Mouse (Mus musculus) neural tube, embryonic 12.5 days (tissue): Measurements from ENCODE around the gene Scp2. TPM values are rescaled to one million over a fixed set of nuclear protein-coding genes. Genes with fewer than 3 reads are reported as not detected.
"Not testable (repeated sequence)": the region's sequence is repeated elsewhere in the genome, so short reads cannot be mapped to it uniquely, and the experiment has no call there.

ENCODE experiments used
- ATAC-seq: fragments of 200-750 bp; cut with Nextera tagmentation; 2 replicates; pipeline ENCODE4 v1.8.0; 2017; ENCODE audit warnings: low read depth, mild to moderate bottlenecking, moderate TSS enrichment, moderate library complexity; ENCODE audit not compliant: low FRiP score
- H3K27ac ChIP-seq: fragments of 300-500 bp; sonication (generic); 2 replicates; pipeline ENCODE4 v1.5.1; 2016
- H3K27me3 ChIP-seq: fragments of 300-500 bp; sonication (generic); replicated peaks from 2 replicates; pipeline ENCODE4 v1.6.1; 2016; ENCODE audit warnings: mild to moderate bottlenecking
- H3K36me3 ChIP-seq: fragments of 300-500 bp; sonication (generic); 2 replicates; pipeline ENCODE4 v1.6.1; 2016; ENCODE audit warnings: mild to moderate bottlenecking
- H3K4me1 ChIP-seq: fragments of 300-500 bp; sonication (generic); 2 replicates; pipeline ENCODE4 v1.6.1; 2016
- H3K4me2 ChIP-seq: fragments of 300-500 bp; sonication (generic); replicated peaks from 2 replicates; pipeline ENCODE4 v1.6.1; 2016; ENCODE audit warnings: mild to moderate bottlenecking
- H3K4me3 ChIP-seq: fragments of 300-500 bp; sonication (generic); 2 replicates; pipeline ENCODE4 v1.5.1; 2016
- H3K9ac ChIP-seq: fragments of 300-500 bp; sonication (generic); 2 replicates; pipeline ENCODE4 v1.6.1; 2016; ENCODE audit warnings: mild to moderate bottlenecking
- H3K9me3 ChIP-seq: fragments of 300-500 bp; sonication (generic); 2 replicates; pipeline ENCODE4 v1.6.1; 2016; ENCODE audit warnings: mild to moderate bottlenecking
- WGBS: fragments of 180-500 bp; shearing (Covaris S2); methylation state at CpG from one replicate; pipeline ENCODE4 v1.1.7; 2016; 5-methylcytosine and 5-hydroxymethylcytosine counted together
- polyA plus RNA-seq: library from polyadenylated mRNA; unstranded; fragments of >200 nt; fragmentation: Nextera tagmentation; extraction: Ambion mirVana; gene quantifications from 2 replicates; pipeline ENCODE4 v1.2.1, GENCODE M21; 2016

The Scp2 gene
- polyA plus RNA-seq, 1 experiment from 2014 or later = 221 TPM

GRCm38 (mm10) chr4:108083993-108084392, 60.8 kb downstream of the Scp2 start:
- H3K27me3 ChIP-seq = no peaks in the 10 kb centered on the region
- WGBS = 96% methylated on average over 2 of the region's 2 CpGs
- ATAC-seq = no peak

GRCm38 (mm10) chr4:108083032-108083735, 61.6 kb downstream of the Scp2 start:
- H3K27me3 ChIP-seq = no peaks in the 10 kb centered on the region
- H3K4me1 ChIP-seq = peaks cover 6% of the 10 kb centered on the region; the same call in 1 of the 2 replicates
- H3K4me2 ChIP-seq = no peak overlapping the region
- no peak for ATAC-seq
- H3K9me3 ChIP-seq = no peaks in the 10 kb centered on the region
- no peak overlapping the region for H3K4me3 ChIP-seq
- 81% methylated on average over 6 of the region's 6 CpGs for WGBS
- no peak overlapping the region for H3K27ac ChIP-seq
- H3K9ac ChIP-seq = no peak overlapping the region
- no peaks in the 10 kb centered on the region for H3K36me3 ChIP-seq

More at GRCm38 (mm10) chr4:108083993-108084392, 60.8 kb downstream of the Scp2 start:
- Histone ChIP-seq H3K9ac (no peak overlapping the region), H3K36me3 (no peaks in the 10 kb centered on the region), H3K9me3 (no peaks in the 10 kb centered on the region), H3K4me3 (no peak overlapping the region), H3K27ac (no peak overlapping the region), H3K4me1 (peaks cover 6% of the 10 kb centered on the region; the same call in 1 of the 2 replicates), H3K4me2 (no peak overlapping the region)

GRCm38 (mm10) chr4:108082401-108082806, 62.4 kb downstream of the Scp2 start:
- H3K9ac ChIP-seq = no peak overlapping the region
- no peak for ATAC-seq
- no peaks in the 10 kb centered on the region for H3K9me3 ChIP-seq
- H3K4me2 ChIP-seq = no peak overlapping the region
- no peak overlapping the region for H3K4me3 ChIP-seq
- no peaks in the 10 kb centered on the region for H3K36me3 ChIP-seq
- no peaks in the 10 kb centered on the region for H3K27me3 ChIP-seq
- no peak overlapping the region for H3K27ac ChIP-seq
- WGBS = 94% methylated on average over 2 of the region's 2 CpGs
- peaks cover 6% of the 10 kb centered on the region; the same call in 1 of the 2 replicates for H3K4me1 ChIP-seq

GRCm38 (mm10) chr4:108080876-108081275, 63.9 kb downstream of the Scp2 start:
- no peaks in the 10 kb centered on the region for H3K27me3 ChIP-seq
- no peak overlapping the region for H3K4me2 ChIP-seq
- H3K36me3 ChIP-seq = no peaks in the 10 kb centered on the region
- 79% methylated on average over 5 of the region's 5 CpGs for WGBS
- no peak for ATAC-seq
- no peak overlapping the region for H3K4me3 ChIP-seq
- no peaks in the 10 kb centered on the region for H3K9me3 ChIP-seq
- peaks cover 6% of the 10 kb centered on the region; the same call in 1 of the 2 replicates for H3K4me1 ChIP-seq
- no peak overlapping the region for H3K9ac ChIP-seq
- no peak overlapping the region for H3K27ac ChIP-seq

GRCm38 (mm10) chr4:108079762-108080161, 65.0 kb downstream of the Scp2 start:
- H3K36me3 ChIP-seq = no peaks in the 10 kb centered on the region
- no peaks in the 10 kb centered on the region for H3K27me3 ChIP-seq
- no peak overlapping the region for H3K4me3 ChIP-seq
- no peak overlapping the region for H3K4me2 ChIP-seq
- peaks cover 6% of the 10 kb centered on the region; the same call in 1 of the 2 replicates for H3K4me1 ChIP-seq
- no peak overlapping the region for H3K27ac ChIP-seq
- no peak for ATAC-seq
- H3K9me3 ChIP-seq = no peaks in the 10 kb centered on the region
- no peak overlapping the region for H3K9ac ChIP-seq
- 62% methylated on average over 2 of the region's 2 CpGs for WGBS

GRCm38 (mm10) chr4:108079191-108079590, 65.6 kb downstream of the Scp2 start:
- not testable (repeated sequence) for H3K27me3 ChIP-seq, H3K4me1 ChIP-seq, H3K4me2 ChIP-seq, ATAC-seq, H3K9ac ChIP-seq, H3K27ac ChIP-seq, H3K36me3 ChIP-seq, H3K9me3 ChIP-seq, H3K4me3 ChIP-seq
- 85% methylated on average over 15 of the region's 15 CpGs for WGBS

GRCm38 (mm10) chr4:108077224-108077955, 67.4 kb downstream of the Scp2 start:
- Histone ChIP-seq H3K27me3 (no peaks in the 10 kb centered on the region), H3K36me3 (no peaks in the 10 kb centered on the region), H3K27ac (no peak overlapping the region), H3K4me2 (no peak overlapping the region), H3K9ac (no peak overlapping the region), H3K4me3 (no peak overlapping the region), H3K9me3 (no peaks in the 10 kb centered on the region), H3K4me1 (peaks cover 6% of the 10 kb centered on the region; the same call in 1 of the 2 replicates)
- no peak for ATAC-seq
- WGBS = 77% methylated on average over 3 of the region's 3 CpGs

GRCm38 (mm10) chr4:108074204-108074823, 70.5 kb downstream of the Scp2 start:
- WGBS = 87% methylated on average over 3 of the region's 3 CpGs
- Histone ChIP-seq H3K4me2 (no peak overlapping the region), H3K4me3 (no peak overlapping the region), H3K36me3 (no peaks in the 10 kb centered on the region), H3K9ac (no peak overlapping the region), H3K27me3 (no peaks in the 10 kb centered on the region), H3K9me3 (no peaks in the 10 kb centered on the region), H3K4me1 (peaks cover 6% of the 10 kb centered on the region), H3K27ac (no peak overlapping the region)
- no peak for ATAC-seq

GRCm38 (mm10) chr4:108072086-108072485, 72.7 kb downstream of the Scp2 start:
- Histone ChIP-seq H3K4me3 (no peak overlapping the region), H3K4me2 (no peak overlapping the region), H3K9me3 (no peaks in the 10 kb centered on the region), H3K27ac (no peak overlapping the region), H3K27me3 (no peaks in the 10 kb centered on the region), H3K9ac (no peak overlapping the region), H3K4me1 (peaks cover 6% of the 10 kb centered on the region), H3K36me3 (no peaks in the 10 kb centered on the region)
- 97% methylated on average over 3 of the region's 3 CpGs for WGBS
- 0 out of 2 replicates have a peak, but pooled peaks have one; percentile 25 for ATAC-seq

- H3K27ac ChIP-seq = no peak overlapping the region
- H3K9ac ChIP-seq = peak overlapping the region; percentile 65
- H3K4me2 ChIP-seq = peak overlapping the region; percentile 94
- WGBS = 3% methylated on average over 26 of the region's 26 CpGs
- H3K9me3 ChIP-seq = no peaks in the 10 kb centered on the region
- H3K36me3 ChIP-seq = no peaks in the 10 kb centered on the region
- peak overlapping the region; percentile 51 for H3K4me3 ChIP-seq
- peak; percentile 94 for ATAC-seq
- no peaks in the 10 kb centered on the region for H3K27me3 ChIP-seq
- H3K4me1 ChIP-seq = peaks cover 6% of the 10 kb centered on the region
Measured at GRCm38 (mm10) chr4:108071235-108071901, 73.4 kb downstream of the Scp2 start.

- no peaks in the 10 kb centered on the region for H3K27me3 ChIP-seq
- H3K4me1 ChIP-seq = peaks cover 6% of the 10 kb centered on the region
- H3K36me3 ChIP-seq = peaks cover 2% of the 10 kb centered on the region; the same call in 1 of the 2 replicates
- 12% methylated on average over 8 of the region's 8 CpGs for WGBS
- H3K9ac ChIP-seq = peak overlapping the region; percentile 65
- H3K4me3 ChIP-seq = peak overlapping the region; percentile 51
- no peak for ATAC-seq
- H3K4me2 ChIP-seq = peak overlapping the region; percentile 94
- H3K27ac ChIP-seq = no peak overlapping the region
- no peaks in the 10 kb centered on the region for H3K9me3 ChIP-seq
Measured at GRCm38 (mm10) chr4:108070723-108071122, 74.1 kb downstream of the Scp2 start.

GRCm38 (mm10) chr4:108070286-108070685, 74.5 kb downstream of the Scp2 start:
- no peak for ATAC-seq
- peak overlapping the region; percentile 94 for H3K4me2 ChIP-seq
- H3K4me1 ChIP-seq = peaks cover 6% of the 10 kb centered on the region
- no peak overlapping the region for H3K27ac ChIP-seq
- no peaks in the 10 kb centered on the region for H3K9me3 ChIP-seq
- H3K4me3 ChIP-seq = peak overlapping the region; percentile 51
- no peaks in the 10 kb centered on the region for H3K27me3 ChIP-seq
- WGBS = 77% methylated on average over 4 of the region's 4 CpGs
- H3K36me3 ChIP-seq = peaks cover 3% of the 10 kb centered on the region; the same call in 1 of the 2 replicates
- peak overlapping the region; percentile 65 for H3K9ac ChIP-seq
